Mouse (Mus musculus) urinary bladder, postnatal 36 days (tissue): ENCODE measurements around the gene D130052B06Rik.

Experiments
- DNase-seq, 2 experiments: peaks; one replicate each; pipeline ENCODE4 v3.0.0; 2022; ENCODE audit warnings: low spot score in 2 of 2, mixed read lengths in 1 of 2

Gene D130052B06Rik

DNA sequence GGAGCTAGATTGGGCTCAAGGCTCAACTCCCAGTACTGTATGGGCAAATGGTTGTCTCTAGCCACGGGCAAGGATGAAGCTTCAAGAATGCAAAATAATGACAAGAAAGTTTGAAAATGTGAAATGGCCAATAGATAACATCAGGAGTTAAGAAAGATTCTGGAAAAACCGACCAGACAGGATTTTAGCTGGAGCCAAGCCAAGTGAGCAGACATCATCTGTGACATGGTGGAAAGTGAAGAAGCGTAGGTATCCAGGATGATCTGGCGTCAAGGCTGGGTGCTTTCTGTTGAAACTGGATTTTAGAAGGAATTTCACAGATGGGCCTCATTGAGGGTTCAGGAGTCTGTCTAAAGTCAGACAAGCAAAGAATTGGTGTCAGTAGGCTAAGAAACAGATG is at the start of gene D130052B06Rik:
Gene D130052B06Rik, plus strand, starts transcription at position 317 of the 400 bp plus-strand sequence.
- DNase-seq, result no peak

DNA sequence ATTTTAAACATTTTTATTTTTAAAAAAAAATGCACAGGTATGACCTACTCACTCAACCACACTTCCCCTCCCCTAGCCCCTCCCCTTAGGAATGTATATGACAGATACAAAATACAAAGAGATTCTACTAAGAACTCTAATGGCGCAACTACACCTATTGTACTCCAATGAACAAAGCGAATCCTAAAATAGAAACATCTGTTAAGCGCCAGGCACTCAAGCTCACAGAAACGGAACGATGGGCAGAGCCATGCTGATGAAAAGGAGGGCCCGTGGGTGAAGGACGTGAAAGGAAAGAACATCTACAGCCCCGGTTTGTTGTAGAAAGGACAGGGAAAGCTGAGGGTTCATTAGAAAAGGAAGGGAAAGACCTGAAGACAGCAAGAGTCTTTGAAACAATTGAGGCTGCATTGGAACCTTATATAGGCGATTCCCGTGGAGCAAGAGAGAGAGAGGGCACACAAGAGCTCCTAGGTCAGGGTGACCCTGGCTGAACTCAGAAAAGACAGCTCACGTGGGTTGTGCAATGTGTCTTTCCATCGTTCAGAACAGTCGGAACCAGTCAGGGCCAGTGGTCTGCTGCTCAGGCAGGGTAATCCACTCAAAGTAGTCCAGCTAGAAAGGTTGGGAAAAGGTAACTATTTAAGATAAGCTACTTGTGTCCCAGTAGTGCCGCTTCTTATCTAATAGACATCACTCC is 48.1 kb upstream of the D130052B06Rik start:
- no peak for DNase-seq

- no peak for DNase-seq
Observed at GRCm38 (mm10) chr11:33554123-33554522, 45.0 kb upstream of the D130052B06Rik start.

- DNase-seq, result no peak
Observed at GRCm38 (mm10) chr11:33563921-33564320, 35.2 kb upstream of the D130052B06Rik start.

DNA sequence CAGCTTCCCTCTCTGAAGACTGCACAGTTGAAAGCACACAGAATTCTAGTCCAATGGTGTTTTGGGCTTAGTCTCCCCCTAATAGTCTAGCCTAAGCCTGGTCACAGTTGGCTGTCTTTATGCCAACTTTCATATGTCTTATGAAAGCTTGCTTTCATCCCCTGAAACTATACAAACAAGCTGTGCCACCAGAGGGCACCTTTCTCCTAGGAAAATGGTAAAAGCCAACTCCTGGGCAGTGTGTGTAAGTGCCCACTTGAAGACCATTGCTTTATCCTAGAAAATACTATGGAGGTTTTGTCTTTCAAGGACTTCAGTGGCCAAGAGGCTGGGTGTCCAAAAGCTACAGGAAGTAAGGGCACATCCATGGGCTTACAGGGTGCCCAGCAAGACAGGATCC is 28.7 kb upstream of the D130052B06Rik start:
- peak in 1 of 2 experiments; percentile 3 for DNase-seq

DNA sequence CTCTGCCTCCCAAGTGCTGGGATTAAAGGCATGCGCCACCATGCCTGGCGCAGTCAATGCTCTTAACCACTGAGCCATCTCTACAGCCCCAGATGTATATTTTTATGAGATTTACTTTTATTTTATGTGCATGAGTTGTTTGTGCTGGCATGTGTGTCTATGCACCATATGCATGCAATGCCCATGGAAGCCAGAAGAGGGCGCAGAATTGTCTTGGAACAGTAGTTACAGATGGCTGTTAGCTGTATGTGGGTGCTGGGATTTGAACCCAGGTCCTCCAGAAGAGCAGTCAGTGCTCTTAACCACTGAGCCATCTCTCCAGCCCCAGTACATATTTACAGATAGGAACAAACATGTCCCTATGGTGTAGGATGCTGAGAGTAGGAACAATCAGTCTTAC is 24.2 kb upstream of the D130052B06Rik start:
- no peak for DNase-seq

DNA sequence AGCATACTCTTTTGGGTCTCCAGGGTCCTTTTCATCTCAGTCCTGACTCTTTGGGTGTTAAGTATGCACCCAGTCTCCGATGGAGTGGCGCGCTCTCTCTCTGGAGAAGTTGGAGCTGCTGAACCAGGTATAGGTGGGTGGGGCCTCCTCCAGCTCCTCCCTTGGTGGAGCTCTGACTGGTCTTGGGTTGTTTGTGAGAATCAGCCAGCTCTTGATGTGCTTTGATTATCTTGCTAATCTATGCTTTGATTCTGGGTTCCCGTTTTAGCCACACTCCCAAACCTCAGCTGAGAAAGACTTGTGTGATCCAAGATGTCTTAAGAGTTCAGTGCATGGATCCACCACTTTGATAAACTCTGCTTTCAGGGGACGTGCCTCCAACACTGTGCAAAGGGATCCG is 20.2 kb upstream of the D130052B06Rik start, which contains the start of gene Gabrp:
Gene Gabrp, minus strand, starts transcription at position 101 of the 400 bp plus-strand sequence.
- DNase-seq, result no peak

GRCm38 (mm10) chr11:33579621-33580020 is 19.5 kb upstream of the D130052B06Rik start:
- DNase-seq, result no peak

DNA sequence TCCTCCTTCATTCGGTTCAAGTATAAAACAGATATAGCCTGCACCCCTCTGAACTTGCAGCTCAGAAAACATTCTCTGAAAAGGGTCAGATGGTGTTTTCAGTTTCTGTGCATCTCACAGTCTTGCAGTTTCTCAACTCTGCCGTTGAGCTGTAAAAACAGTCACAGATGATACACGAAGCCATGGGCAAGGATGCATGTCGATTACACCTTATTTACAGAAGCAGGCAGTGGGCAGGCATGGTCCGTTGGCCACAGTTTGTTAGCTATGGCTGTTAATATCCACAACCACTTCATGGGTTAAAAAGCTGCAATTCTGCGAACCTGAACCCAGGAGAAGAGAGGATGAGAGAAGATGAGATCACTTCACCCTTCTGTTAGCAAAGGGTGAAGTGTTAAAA is 12.5 kb upstream of the D130052B06Rik start:
- DNase-seq, result no peak

DNA sequence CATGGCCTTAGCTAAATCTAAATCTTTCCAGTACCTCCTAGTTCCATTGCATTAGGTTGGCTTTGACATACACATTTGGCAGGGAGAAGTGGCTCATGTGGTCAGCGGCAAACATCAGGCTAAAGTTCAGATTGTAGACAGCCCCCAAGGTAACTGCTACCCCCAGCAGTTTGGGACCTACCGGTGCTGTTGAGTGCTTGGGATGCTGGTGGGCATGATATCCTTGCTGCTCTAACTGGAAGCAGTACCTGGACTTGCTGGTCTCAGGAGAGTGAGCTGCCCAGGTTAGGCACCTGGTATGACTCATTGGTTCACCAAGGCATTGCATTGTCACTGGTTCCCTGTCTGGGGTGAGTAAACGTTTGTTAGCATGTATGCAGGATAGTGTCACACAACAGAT is 8.3 kb upstream of the D130052B06Rik start:
- DNase-seq, result no peak

- no peak for DNase-seq
Observed at GRCm38 (mm10) chr11:33592826-33593225, 6.3 kb upstream of the D130052B06Rik start.

DNA sequence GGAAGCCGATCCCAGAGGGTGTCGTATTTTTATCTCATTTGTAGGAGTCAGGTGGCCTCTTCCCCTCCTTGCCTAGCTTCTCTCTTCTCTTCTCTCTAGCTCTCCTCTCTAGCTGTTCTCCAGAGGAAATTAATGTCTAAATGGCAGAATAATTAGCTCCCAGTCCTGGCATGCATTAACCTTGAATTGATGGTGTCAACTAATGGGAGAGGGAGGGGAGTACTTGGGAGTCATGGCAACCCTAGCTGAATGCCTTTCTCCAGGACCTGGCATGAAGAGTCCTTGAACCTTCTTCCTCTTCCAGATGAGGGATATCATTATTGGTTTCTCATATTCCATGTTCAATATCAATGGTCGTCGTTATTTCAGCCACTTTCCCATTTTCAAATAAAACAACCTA is 2.4 kb upstream of the D130052B06Rik start:
- no peak for DNase-seq

GRCm38 (mm10) chr11:33603174-33603573 is 4.1 kb downstream of the D130052B06Rik start:
- DNase-seq, result no peak

DNA sequence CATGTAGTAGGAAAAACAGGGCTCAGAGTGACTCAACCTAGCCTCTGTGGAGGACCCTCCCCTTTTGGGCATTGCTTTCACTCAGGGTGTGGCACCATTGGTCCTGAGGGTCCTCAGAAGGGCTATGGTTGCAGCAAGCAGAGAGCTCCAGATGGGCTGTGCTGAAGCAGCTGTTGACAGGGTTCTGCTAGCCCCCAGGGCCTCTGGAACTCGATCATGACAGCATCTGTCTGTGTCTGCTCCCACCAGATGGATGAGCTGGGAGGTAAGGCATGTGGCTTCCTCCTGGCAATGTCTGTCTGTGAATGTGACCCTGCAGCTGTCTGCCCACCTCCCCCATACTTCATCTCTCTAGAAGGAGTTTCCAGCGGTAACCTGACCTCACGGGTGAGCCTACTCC is 8.7 kb downstream of the D130052B06Rik start:
- no peak for DNase-seq

GRCm38 (mm10) chr11:33614218-33614617 is 15.1 kb downstream of the D130052B06Rik start:
- peak; percentile 51 to 61 for DNase-seq

DNA sequence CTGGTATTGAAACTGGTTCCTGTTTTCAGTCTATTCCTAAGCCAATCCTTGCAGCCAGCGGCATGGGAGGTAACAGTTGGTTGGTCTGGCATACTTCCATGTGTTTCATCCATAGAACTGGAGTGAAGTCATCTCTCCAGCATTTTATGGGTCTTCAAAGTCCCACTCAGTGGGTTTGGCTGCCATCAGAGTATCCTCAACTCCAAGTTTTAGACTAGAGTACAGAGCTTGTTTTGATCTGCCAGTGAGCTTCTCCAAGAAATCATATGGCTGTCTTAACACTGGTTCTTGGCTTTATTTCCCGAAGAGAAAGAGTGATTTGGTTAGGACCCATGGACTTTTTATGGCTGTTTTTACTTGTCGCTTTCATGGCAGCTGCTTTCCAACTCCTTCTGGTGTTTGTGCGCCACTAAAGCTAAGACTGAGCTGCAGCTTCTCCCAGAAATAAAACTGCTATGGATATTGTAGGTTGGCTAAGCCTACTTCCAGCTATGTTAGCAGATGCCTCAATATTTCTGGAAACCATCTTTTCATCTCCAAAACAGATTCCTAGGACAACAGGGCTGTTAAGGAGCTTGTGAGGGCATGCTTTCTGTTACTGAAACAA is 28.1 kb downstream of the D130052B06Rik start:
- no peak for DNase-seq

DNA sequence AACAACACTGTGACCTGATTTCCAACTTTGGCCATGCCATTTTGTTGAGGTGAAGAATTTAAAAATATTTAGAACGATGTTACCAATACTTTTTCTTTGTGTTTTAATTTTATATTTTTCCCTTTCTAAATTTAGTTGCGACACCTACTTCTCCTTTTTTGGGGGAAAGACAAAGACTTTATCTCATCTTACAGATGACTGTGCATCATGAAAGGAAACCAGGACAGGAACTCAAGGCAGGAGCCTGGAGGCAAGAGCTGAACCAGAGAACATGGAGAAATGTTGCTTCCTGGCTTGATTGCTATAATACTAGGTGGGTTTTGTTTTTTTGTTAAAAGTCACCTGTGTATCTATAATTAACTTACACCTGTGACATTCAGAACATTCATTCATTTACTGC is 38.0 kb downstream of the D130052B06Rik start:
- DNase-seq, result no peak

DNA sequence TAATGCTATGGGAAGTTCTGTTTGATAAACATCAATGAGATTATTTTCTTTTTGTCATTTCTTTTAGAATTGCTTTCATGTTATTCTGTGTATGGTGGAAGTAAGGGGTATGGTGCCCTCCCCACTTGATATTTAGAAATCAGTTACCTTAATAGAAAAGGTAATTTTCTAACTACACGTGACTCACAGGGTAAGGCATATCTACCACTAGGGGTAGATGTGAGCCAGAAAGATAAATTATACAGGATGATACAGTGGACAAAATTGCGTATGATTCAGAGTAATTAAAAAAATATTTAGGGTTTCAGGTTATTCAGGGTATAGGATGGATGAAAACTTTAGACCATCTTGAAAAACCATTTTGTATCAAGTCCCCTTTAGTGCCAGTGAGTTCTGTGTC is 50.3 kb downstream of the D130052B06Rik start:
- no peak for DNase-seq

DNA sequence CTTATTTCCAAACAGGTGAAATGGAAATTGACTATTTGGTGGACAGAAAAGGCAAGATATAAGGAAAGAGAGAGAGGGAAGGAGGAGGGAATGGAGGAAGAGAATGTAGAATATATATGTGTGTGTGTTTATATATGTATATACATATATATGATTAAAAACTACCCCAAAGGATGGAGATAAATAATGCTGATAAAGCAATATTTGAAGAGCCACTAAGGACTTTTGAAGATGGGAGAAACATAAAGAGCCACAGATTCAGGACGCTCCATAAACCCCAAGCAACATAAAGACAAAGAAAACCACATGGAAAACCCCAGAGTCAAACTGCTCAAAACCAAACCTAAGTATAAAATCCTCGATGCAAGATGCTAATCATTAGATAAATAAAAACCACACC is 55.4 kb downstream of the D130052B06Rik start:
- no peak for DNase-seq

- no peak for DNase-seq
Observed at GRCm38 (mm10) chr11:33655221-33655620, 56.1 kb downstream of the D130052B06Rik start.

DNA sequence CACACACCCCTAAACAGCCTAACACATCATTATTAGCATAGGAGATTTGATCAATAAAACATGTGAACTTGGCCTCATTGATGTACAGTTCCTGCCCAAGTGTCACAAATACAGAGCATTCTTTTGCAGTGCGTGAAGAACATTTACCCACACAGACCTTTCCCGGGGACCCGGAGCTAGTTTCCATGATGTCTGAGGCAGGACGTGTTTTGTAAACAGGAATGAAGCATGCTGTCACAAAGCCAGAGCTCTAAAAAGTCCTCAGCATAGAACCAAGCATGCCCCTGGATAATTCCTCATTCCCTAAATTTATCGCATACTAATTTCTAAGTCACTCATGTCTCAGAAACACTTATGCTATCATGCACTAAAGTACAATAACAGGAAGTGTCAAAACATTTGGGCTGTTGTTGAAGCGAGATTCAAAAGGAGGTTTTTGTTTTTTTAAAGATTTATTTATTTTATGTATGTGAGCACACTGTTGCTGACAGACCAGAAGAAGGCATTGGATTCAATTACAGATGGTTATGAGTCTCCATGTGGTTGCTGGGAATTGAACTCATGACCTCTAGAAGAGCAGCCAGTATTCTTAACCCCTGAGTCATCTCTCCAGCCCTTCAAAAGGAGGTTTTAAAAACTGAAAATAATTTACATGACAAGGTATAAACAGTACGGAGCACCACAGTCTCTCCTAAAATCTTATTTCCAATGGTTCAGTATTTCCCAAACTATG is 56.9 kb downstream of the D130052B06Rik start:
- DNase-seq, result no peak

DNA sequence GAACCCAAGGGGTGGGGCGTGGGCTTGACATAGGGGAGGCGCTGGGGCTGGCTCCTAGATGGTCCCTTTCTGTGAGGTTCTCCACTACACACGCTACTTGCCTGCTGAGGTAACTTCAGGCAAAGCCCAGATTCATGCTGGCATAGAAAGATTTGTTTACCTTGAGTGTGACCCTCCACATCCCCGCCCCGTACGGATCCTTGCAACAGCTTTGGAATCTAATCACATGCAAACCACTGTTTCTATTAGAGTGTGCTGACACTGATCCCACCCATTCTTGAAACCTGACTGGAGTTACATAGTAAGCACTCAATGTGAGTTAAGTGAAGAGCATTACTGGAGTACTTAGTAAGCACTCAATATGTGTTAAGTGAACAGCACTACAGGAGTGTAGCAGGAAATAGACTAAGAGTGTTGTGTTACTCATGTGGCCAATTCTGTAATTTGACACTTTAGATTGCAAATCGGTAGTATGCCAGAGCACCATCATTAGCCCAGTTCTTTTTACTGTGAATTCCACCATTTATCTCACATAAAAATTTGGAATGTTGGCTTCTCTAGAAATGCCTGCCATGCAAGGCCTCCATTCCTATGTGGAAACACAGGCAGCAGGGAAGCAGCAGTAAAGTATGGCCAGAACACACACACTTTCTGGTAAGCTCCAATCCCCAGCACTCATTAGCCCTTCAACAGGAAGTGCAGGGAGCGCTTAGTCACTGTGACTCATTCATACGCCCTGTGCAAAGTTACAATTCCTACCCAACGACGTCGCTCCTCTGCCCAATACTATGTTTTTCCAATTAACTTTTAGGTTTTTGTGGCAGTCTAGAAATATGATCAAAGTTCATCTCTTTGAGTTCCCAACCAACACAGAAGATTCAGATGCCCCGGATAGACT is 61.2 kb downstream of the D130052B06Rik start:
- no peak for DNase-seq
